Mouse (Mus musculus): ENCODE data around the gene Dync1h1. TPM values are rescaled to one million over a fixed set of nuclear protein-coding genes. Genes with fewer than 3 reads are reported as not detected.
"Not testable (repeated sequence)": the region's sequence is repeated elsewhere in the genome, so short reads cannot be mapped to it uniquely, and the experiment has no call there.

Gene Dync1h1
- total RNA-seq, 2 experiments from 2014 or later: 133 TPM

GRCm38 (mm10) chr12:110687894-110688734 lies 86.9 kb downstream of the Dync1h1 start:
- peak; percentile 22 for DNase-seq (ENCODE audit: low spot score)

GRCm38 (mm10) chr12:110688921-110689320 lies 87.7 kb downstream of the Dync1h1 start:
- intact Hi-C loops (cut with DNase I); DNase-seq (ENCODE audit: low spot score): not testable (repeated sequence)

More at GRCm38 (mm10) chr12:110687894-110688734, 86.9 kb downstream of the Dync1h1 start:
- intact Hi-C loops (cut with DNase I): no loop called here

- intact Hi-C loops (cut with DNase I): no loop called here
- DNase-seq (ENCODE audit: low spot score): no peak
Observed at GRCm38 (mm10) chr12:110689919-110690643, 88.8 kb downstream of the Dync1h1 start.

GRCm38 (mm10) chr12:110693378-110693777 lies 92.1 kb downstream of the Dync1h1 start:
- DNase-seq (ENCODE audit: low spot score); intact Hi-C loops (cut with DNase I): not testable (repeated sequence)

GRCm38 (mm10) chr12:110695676-110696171 lies 94.5 kb downstream of the Dync1h1 start:
- intact Hi-C loops (cut with DNase I): loop anchor here (2.0 kb wide), 1 partner anchor 105 kb away; no protein-coding TSS in a partner anchor
- peak; percentile 12 for DNase-seq (ENCODE audit: low spot score)

GRCm38 (mm10) chr12:110696173-110696974 lies 95.1 kb downstream of the Dync1h1 start:
- DNase-seq (ENCODE audit: low spot score): peak; percentile 96
- intact Hi-C loops (cut with DNase I): loop anchor here (2.0 kb wide), 1 partner anchor 106 kb away; no protein-coding TSS in a partner anchor

- no peak for DNase-seq (ENCODE audit: low spot score)
- intact Hi-C loops (cut with DNase I): loop anchor here (2.0 kb wide), 1 partner anchor 106 kb away; no protein-coding TSS in a partner anchor
Observed at GRCm38 (mm10) chr12:110696975-110697400, 95.7 kb downstream of the Dync1h1 start.

- intact Hi-C loops (cut with DNase I): loop anchor here (2.0 kb wide), 1 partner anchor 107 kb away; no protein-coding TSS in a partner anchor
- no peak for DNase-seq (ENCODE audit: low spot score)
Observed at GRCm38 (mm10) chr12:110697457-110697856, 96.2 kb downstream of the Dync1h1 start.

GRCm38 (mm10) chr12:110698080-110698479 lies 96.8 kb downstream of the Dync1h1 start:
- DNase-seq (ENCODE audit: low spot score): no peak
- intact Hi-C loops (cut with DNase I): no loop called here

- DNase-seq (ENCODE audit: low spot score): no peak
- intact Hi-C loops (cut with DNase I): no loop called here
Observed at GRCm38 (mm10) chr12:110698523-110699170, 97.4 kb downstream of the Dync1h1 start.

GRCm38 (mm10) chr12:110699171-110699547 lies 97.9 kb downstream of the Dync1h1 start:
- DNase-seq (ENCODE audit: low spot score): no peak
- intact Hi-C loops (cut with DNase I): no loop called here

- intact Hi-C loops (cut with DNase I): loop anchor here (5.0 to 10.0 kb wide), 2 partner anchors 142 to 246 kb away; partner anchors contain the start of gene Mok
Observed at GRCm38 (mm10) chr12:110700730-110701129, 99.5 kb downstream of the Dync1h1 start.

GRCm38 (mm10) chr12:110701363-110701762 lies 100.1 kb downstream of the Dync1h1 start:
- not testable (repeated sequence) for DNase-seq (ENCODE audit: low spot score)
- intact Hi-C loops (cut with DNase I): loop anchor here (5.0 to 10.0 kb wide), 2 partner anchors 141 to 247 kb away; partner anchors contain the start of gene Mok

More at GRCm38 (mm10) chr12:110700730-110701129, 99.5 kb downstream of the Dync1h1 start:
- no peak for DNase-seq (ENCODE audit: low spot score)

- no peak for DNase-seq (ENCODE audit: low spot score)
- intact Hi-C loops (cut with DNase I): loop anchor here (2.0 to 10.0 kb wide), 3 partner anchors 102 to 248 kb away; partner anchors contain the start of genes Dync1h1 and Mok
Observed at GRCm38 (mm10) chr12:110702556-110702955, 101.3 kb downstream of the Dync1h1 start, which contains the start of gene Hsp90aa1. Gene Hsp90aa1 (minus strand): TSS chr12:110702728.

GRCm38 (mm10) chr12:110703008-110703471 lies 101.8 kb downstream of the Dync1h1 start:
- peak; percentile 65 for DNase-seq (ENCODE audit: low spot score)
- intact Hi-C loops (cut with DNase I): loop anchor here (1.0 to 10.0 kb wide), 4 partner anchors 102 to 284 kb away; partner anchors contain the start of genes Dync1h1 and Mok

GRCm38 (mm10) chr12:110703682-110704081 lies 102.4 kb downstream of the Dync1h1 start:
- DNase-seq (ENCODE audit: low spot score): no peak
- intact Hi-C loops (cut with DNase I): loop anchor here (1.0 to 10.0 kb wide), 4 partner anchors 103 to 284 kb away; partner anchors contain the start of genes Dync1h1 and Mok

- intact Hi-C loops (cut with DNase I): loop anchor here (10.0 kb wide), 1 partner anchor 251 kb away; no protein-coding TSS in a partner anchor
- DNase-seq (ENCODE audit: low spot score): not testable (repeated sequence)
Observed at GRCm38 (mm10) chr12:110705419-110705818, 104.2 kb downstream of the Dync1h1 start.

Data from heart, postnatal 25 days (tissue).